Mouse (Mus musculus) ES-Bruce4 (cell line): ENCODE data around the gene Gm973.

Source experiments
- CTCF ChIP-seq: IDR thresholded peaks from one replicate; pipeline ENCODE4 v1.8.1; 2011; ENCODE audit warnings: low read depth, low read length
- EP300 ChIP-seq: IDR thresholded peaks from 2 replicates; pipeline ENCODE4 v1.6.1; 2011; ENCODE audit warnings: low read depth, low read length; ENCODE audit not compliant: insufficient read depth
- POLR2A ChIP-seq: IDR thresholded peaks from one replicate; pipeline ENCODE4 v1.8.1; 2011; ENCODE audit warnings: low read length; ENCODE audit not compliant: insufficient read depth

- TF ChIP-seq POLR2A = no peak
- no peak for TF ChIP-seq CTCF
- no peak for TF ChIP-seq EP300
Measured at GRCm38 (mm10) chr1:59508463-59509139, 7.5 kb upstream of the Gm973 start.
